Mouse (Mus musculus) ES-E14 (cell line): ENCODE measurements around the gene Wdhd1. TPM values are rescaled to one million over a fixed set of nuclear protein-coding genes. Genes with fewer than 3 reads are reported as not detected.
A peak's percentile ranks its signal among the peaks of the same experiment; 100 is the strongest.

Source experiments
- DNase-seq: peaks from one replicate; pipeline ENCODE4 v3.0.0-alpha.2; 2013; ENCODE audit warnings: low read depth, low spot score
- H3K27ac ChIP-seq: 2 replicates; pipeline ENCODE4 v1.5.1; 2012; ENCODE audit warnings: low read depth, mild to moderate bottlenecking, low read length, moderate library complexity, mixed read lengths; ENCODE audit not compliant: poor library complexity, insufficient read depth, severe bottlenecking
- H3K36me3 ChIP-seq: 2 replicates; pipeline ENCODE4 v1.6.1; 2012; ENCODE audit warnings: mild to moderate bottlenecking, low read length, moderate library complexity, mixed read lengths; ENCODE audit not compliant: control insufficient read depth, poor library complexity, insufficient read depth, severe bottlenecking
- H3K4me1 ChIP-seq, 2 experiments: fragments of 150-350 bp in 1 of 2; sonication (generic) in 1 of 2; 2 replicates each; pipeline ENCODE4 v1.6.1; 2012; ENCODE audit warnings: low read length in 2 of 2, mild to moderate bottlenecking in 1 of 2, mixed read lengths in 1 of 2; ENCODE audit not compliant: control insufficient read depth in 2 of 2, insufficient read depth in 2 of 2, poor library complexity in 1 of 2
- H3K4me3 ChIP-seq, 2 experiments: fragments of 150-350 bp in 1 of 2; sonication (generic) in 1 of 2; 2 replicates each; pipeline ENCODE4 v1.5.1; 2012; ENCODE audit warnings: low read length in 2 of 2, low read depth in 1 of 2, mild to moderate bottlenecking in 1 of 2, mixed read lengths in 1 of 2; ENCODE audit not compliant: insufficient read depth in 1 of 2, poor library complexity in 1 of 2, severe bottlenecking in 1 of 2
- H3K9ac ChIP-seq: 2 replicates; pipeline ENCODE4 v1.6.1; 2012; ENCODE audit warnings: low read depth, mild to moderate bottlenecking, low read length, mixed read lengths; ENCODE audit not compliant: poor library complexity, insufficient read depth, severe bottlenecking
- H3K9me3 ChIP-seq: fragments of 150-350 bp; sonication (generic); 2 replicates; pipeline ENCODE4 v1.6.1; 2012; ENCODE audit warnings: low read depth, mild to moderate bottlenecking, low read length; ENCODE audit not compliant: control insufficient read depth, insufficient read depth
- CHD2 ChIP-seq: IDR thresholded peaks from 2 replicates; pipeline ENCODE4 v1.6.1; 2014; ENCODE audit warnings: mild to moderate bottlenecking, low read depth, low read length, inconsistent platforms
- HCFC1 ChIP-seq: IDR thresholded peaks from 2 replicates; pipeline ENCODE4 v1.6.1; 2012; ENCODE audit warnings: low read length, inconsistent platforms, borderline replicate concordance; ENCODE audit not compliant: insufficient read depth
- MAFK ChIP-seq: IDR thresholded peaks from 2 replicates; pipeline ENCODE4 v1.6.1; 2014; ENCODE audit warnings: mild to moderate bottlenecking, low read depth, low read length, inconsistent platforms; ENCODE audit not compliant: insufficient read depth
- ZC3H11A ChIP-seq: IDR thresholded peaks from 2 replicates; pipeline ENCODE4 v1.6.1; 2012; ENCODE audit warnings: low read depth, mild to moderate bottlenecking, inconsistent platforms, low read length, borderline replicate concordance
- ZNF384 ChIP-seq: IDR thresholded peaks from 2 replicates; pipeline ENCODE4 v1.6.1; 2012; ENCODE audit warnings: low read depth, low read length, inconsistent platforms
- in situ Hi-C, 2 experiments: fragments of 600-800 bp; cut with MboI; formaldehyde crosslinking; loops; one replicate each; pipeline ENCODE4 v1.15.1; 2025; ENCODE audit warnings: low sequenced_read_pairs in 2 of 2, inconsistent platforms in 1 of 2; ENCODE audit not compliant: unreplicated experiment in 2 of 2
- total RNA-seq: library from RNA; depleted of rRNA; stranded (reverse); fragments of 300-350 nt; gene quantifications from 2 replicates; pipeline ENCODE4 v1.2.3, GENCODE M21; 2012

Wdhd1 gene
- total RNA-seq, 1 experiment = 22.0 TPM

DNA sequence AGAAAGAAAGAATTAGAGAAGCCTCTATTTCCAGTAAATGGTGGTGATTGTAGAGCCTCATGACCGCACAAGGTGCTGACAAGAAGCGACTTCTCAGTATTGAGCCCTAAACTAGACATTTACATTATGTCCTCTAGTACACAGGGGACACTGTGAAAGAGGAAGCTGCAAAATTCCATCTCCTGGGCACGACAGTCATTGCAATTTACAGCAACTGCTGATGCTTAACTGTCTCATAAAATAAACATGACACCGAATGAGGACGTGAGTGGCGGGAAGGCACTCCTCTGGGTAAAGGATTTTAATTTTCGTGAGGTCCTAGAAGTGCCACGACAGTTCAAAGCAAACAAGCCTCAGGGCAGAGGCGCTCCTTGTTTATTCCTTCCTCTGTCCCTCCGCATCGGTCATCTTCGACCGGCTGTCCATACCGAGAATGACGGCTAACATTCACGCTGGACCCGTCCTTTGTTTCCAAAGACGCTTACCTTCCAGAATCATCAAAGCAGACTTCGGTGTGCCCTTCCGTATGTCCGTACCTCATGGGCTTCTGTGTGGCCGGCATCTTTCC, 537 bp downstream of the Wdhd1 start:
- in situ Hi-C loops = no loop called here
- Histone ChIP-seq H3K27ac (no peak overlapping the region), H3K36me3 (peaks cover 5% of the 10 kb centered on the region), H3K4me3 (peak overlapping the region; percentile 95 to 97), H3K9me3 (no peaks in the 10 kb centered on the region), H3K9ac (peak overlapping the region; percentile 90), H3K4me1 (no peaks in the 10 kb centered on the region; a peak in 2 of 4 replicates)
- DNase-seq = no peak
- no peak for TF ChIP-seq MAFK
- TF ChIP-seq CHD2 = no peak
- TF ChIP-seq ZC3H11A = no peak

DNA sequence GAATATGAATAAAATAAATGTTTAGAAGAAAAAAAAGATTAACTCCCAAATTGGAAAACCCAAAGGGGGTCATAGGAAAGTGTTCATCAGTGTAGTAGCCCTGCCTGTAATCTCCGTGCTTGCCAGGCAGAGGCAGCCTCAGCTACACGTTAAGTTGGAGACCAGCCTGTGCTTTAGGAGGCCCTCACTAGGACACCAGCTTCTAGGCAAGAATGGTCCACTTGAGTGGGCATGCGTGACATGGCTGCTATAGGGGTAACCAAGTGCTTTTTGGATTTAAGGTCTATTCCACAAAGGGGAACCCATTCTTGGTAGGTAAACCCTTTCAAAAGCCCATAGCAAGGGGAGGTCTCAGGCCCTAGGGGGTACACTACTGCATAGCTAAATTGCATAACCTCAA, 1.2 kb downstream of the Wdhd1 start:
- Histone ChIP-seq H3K4me1 (no peaks in the 10 kb centered on the region; a peak in 2 of 4 replicates), H3K9me3 (no peaks in the 10 kb centered on the region), H3K36me3 (peaks cover 6% of the 10 kb centered on the region), H3K4me3 (peak overlapping the region; percentile 95 to 97), H3K9ac (peak overlapping the region; percentile 49), H3K27ac (no peak overlapping the region)
- no peak for DNase-seq
- in situ Hi-C loops = no loop called here
- TF ChIP-seq ZNF384 (peak; percentile 18; the same call in 1 of the 2 replicates), HCFC1 (no peak), ZC3H11A (no peak)

DNA sequence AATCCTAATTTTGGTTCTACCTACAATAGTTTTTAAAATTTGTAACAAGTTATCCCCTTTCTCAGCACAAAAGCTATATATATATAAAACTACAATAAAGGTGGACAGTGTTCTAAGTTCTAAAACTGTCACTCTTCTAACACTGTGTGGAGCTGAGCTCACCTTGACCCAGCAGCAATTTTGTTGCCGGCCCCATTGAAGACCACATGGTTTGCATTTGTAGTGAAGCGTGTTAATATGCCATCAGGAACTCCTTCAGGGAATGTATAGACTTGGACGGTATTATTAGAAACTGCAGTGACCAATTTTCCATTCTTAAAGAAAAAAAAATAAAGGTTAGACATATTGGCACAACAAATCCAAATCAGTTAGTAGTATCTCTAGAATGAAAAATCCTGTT, 2.9 kb downstream of the Wdhd1 start:
- Histone ChIP-seq H3K4me1 (no peaks in the 10 kb centered on the region; a peak in 2 of 4 replicates), H3K36me3 (peaks cover 9% of the 10 kb centered on the region), H3K9ac (no peak overlapping the region), H3K27ac (no peak overlapping the region), H3K4me3 (no peak overlapping the region), H3K9me3 (no peaks in the 10 kb centered on the region)
- DNase-seq = no peak
- in situ Hi-C loops = no loop called here
- TF ChIP-seq HCFC1 = no peak
- TF ChIP-seq CHD2 = no peak
- TF ChIP-seq ZNF384 = no peak

DNA sequence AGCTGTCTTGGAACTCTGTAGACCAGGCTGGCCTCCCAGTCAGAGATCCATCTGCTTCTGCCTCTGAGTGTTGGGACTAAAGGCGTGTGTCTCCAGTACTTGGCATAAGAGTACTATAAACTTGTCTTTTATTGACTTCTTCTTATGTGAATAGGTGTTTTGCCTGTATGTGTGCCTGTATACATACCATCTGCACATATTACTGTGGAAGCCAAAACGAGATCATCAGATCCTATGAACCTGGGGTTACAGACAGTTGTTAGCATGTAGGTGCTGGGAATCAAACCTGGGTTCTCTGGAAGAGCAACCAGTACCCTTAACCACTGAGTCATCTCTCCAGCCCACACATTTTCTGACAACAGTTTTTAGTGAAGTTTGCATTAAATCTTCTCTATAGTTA, 7.0 kb downstream of the Wdhd1 start:
- in situ Hi-C loops = no loop called here
- Histone ChIP-seq H3K27ac (no peak overlapping the region), H3K36me3 (peaks cover 14% of the 10 kb centered on the region), H3K4me1 (no peaks in the 10 kb centered on the region; a peak in 1 of 4 replicates), H3K4me3 (no peak overlapping the region), H3K9ac (no peak overlapping the region), H3K9me3 (no peaks in the 10 kb centered on the region)
- TF ChIP-seq MAFK (no peak), ZNF384 (no peak), HCFC1 (no peak), ZC3H11A (no peak), CHD2 (no peak)
- no peak for DNase-seq

DNA sequence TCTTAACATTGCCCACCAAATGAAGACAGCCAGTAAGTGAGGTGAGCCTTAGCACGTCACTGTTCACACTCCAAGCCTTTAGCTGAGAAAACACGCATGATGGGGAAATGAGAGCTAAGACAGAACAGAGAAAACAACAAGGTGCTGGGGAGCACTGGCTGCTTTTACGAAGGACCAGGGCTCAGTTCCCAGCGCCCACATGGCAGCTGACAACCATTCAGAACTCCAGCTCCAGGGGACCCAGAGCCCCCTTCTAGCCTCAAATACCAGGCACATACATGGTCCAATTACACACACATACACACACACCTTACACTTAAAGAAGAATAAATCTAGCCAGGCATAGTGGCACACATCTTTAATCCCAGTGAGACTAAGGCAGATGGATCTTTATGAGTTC, 7.6 kb downstream of the Wdhd1 start:
- Histone ChIP-seq H3K36me3 (peaks cover 14% of the 10 kb centered on the region), H3K27ac (no peak overlapping the region), H3K9ac (no peak overlapping the region), H3K4me3 (no peak overlapping the region), H3K4me1 (no peaks in the 10 kb centered on the region), H3K9me3 (no peaks in the 10 kb centered on the region)
- TF ChIP-seq CHD2 (no peak), ZC3H11A (no peak), MAFK (no peak), ZNF384 (no peak), HCFC1 (no peak)
- DNase-seq = no peak
- in situ Hi-C loops = no loop called here
